Mouse (Mus musculus) hindlimb bud, embryonic 11.5 days (tissue): ENCODE results near the gene E130309D02Rik.

Experiments used
- DNase-seq: peaks from one replicate; pipeline ENCODE4 v3.0.0-alpha.2; 2012; ENCODE audit warnings: low read depth, low spot score; ENCODE audit errors: extremely low spot score

The E130309D02Rik gene

DNA sequence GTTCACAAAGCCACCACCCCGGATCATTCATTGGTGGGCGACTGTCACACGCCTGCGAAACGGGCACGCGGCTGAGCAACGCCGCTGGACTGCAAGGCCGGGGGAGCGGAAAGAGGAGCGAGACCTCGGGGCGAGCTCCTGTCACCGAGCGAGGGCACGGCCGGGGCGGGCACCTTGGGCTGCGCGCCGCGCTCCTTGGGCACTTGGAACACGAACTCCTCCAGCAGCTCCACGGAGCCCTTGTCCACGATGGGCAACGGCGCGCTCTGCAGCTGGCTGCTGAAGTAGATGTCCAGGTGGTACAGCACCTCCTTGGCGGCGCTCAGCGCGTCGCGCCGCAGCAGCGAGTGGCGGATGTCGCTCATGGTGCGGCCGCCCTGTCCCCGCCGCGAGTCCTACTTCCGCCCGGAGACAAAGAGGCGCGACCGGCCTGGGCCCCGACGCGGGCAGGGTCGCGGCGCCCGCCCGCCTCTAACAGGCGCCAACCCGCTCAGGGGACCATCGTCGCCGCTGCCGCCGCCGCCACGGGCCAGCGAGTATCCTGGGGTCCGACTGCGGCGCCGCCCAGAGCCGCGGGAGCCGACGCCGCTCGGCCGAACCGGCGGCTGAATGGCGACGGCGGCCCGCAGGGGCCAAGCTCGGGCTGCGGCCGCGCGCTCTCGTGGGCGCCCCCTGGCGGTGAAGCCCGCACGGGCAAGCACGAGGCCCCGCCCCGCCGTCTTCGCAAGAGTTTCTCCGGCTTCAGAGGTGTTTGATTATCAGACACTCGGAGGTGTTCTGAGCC, at the start of gene E130309D02Rik:
Gene E130309D02Rik, minus strand, starts transcription at position 631 of the 784 bp plus-strand sequence.
- DNase-seq = no peak

DNA sequence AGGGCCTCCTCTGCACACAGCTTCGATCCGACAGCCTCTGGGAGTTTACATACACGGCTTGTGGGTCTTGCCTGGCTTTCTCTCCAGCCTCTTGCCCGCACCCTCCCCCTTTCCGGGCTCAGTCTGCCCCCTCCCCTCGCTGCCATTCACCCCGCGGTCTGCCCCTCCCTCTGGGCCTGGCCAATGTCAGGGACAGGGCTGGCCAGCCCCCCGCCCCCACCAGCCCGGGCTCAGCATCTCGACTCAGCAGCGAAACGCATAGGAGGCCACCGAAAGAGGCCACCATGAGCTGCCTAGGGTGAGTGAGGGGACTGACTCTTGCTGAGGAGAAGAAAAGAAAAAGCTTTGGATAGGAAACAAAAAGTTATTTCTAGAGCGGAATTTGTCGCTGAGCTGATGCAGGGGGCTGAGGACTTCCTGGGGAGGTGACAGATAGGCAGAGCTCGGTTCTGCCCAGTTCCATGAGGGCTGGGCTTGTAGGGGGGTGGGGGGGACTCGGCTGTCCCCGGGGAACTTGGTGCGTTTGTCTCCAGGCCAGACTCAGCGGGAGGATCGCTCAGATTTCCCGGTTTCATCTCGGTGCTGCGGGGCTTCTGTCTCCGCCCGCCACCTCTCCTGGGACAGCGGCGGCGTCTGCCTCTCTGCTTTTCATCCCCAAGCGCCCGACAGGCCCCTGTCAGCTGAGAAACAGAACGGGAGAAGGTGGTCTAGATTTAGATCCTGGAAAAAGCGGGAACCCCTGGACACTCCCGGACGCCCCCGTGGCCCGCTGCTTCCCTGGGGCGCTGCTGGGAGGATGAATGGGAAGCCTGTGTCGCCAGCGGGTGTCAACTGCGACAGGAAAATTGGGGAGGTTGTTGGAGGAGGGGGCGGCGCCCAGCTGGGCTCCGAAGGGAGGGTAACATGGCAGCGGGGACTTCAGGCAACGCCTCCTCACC, 48.8 kb upstream of the E130309D02Rik start:
- DNase-seq = no peak

DNA sequence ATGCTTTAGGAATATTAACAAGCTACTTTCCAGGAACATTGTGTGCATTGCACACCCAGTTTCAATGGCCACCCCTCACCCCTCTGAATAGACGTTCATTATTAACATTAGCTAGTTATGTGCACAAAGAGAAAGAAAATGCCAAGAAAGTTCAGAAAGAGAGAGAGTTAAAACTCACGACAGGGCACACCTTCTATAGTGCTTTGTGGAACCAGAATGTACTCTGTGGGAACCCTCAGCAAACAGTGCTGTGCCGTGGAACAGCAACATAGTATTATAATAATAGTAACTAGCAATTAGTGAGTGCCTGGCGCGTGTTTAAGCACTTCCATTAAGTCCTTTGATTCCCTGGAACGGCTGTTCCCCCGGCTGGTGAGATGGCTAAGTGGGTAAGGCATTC, 46.3 kb upstream of the E130309D02Rik start:
- DNase-seq = no peak

DNA sequence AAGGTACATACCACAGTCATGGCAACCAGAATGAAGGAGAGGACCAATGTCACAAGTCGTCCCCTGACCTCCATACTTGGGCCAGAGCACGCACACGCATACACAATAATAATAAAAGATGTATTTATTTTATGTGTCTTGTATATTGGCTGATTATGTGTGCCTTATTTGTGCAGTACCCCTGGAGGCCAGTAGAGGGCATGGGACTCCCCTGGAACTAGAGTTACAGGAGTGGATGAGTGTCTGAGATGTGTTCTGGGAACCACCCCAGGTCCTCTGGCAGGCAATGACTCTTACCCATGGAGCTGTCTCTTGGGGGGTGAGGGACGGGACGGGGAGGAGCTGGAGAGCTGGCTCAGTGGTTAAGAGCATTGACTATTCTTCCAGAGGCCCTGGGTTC, 44.8 kb upstream of the E130309D02Rik start:
- DNase-seq = no peak

DNA sequence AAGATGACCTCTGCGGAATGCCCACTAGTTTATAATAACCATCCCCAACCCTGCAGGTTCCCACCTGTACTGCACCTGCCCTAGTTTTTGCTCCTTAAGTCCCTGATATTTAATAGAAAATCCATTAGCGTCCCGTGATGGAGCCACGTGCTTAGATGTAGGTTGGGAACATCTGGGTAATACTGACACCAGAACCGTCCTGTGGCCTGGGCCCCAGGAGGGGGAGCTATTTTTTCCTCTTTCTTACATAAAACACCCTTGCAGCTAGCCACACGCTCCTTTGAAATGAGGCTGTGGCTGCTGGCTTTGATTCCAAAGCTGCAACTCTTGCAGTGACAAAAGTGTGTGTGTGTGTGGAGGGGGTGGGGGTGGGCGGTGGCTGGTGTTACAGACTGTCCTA, 44.1 kb upstream of the E130309D02Rik start:
- no peak for DNase-seq

DNA sequence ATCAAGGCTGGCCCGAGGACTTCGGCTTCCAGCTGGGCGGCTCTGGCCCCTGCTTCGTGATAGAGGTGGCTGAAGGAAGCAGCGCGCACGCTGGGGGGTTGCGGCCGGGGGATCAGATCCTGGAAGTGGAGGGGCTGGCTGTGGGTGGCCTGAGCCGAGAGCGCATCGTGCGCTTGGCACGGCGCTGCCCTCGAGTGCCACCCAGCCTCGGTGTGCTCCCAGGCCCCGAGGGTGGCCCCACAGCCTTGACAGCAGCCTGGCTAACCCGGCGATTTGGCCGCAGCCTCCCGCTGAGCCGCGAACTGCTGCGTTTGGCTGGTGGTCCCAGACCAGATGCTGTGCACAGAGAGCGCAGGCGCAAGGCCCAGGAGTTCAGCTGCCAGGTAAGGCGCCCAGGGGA, 42.4 kb upstream of the E130309D02Rik start:
- DNase-seq = no peak

DNA sequence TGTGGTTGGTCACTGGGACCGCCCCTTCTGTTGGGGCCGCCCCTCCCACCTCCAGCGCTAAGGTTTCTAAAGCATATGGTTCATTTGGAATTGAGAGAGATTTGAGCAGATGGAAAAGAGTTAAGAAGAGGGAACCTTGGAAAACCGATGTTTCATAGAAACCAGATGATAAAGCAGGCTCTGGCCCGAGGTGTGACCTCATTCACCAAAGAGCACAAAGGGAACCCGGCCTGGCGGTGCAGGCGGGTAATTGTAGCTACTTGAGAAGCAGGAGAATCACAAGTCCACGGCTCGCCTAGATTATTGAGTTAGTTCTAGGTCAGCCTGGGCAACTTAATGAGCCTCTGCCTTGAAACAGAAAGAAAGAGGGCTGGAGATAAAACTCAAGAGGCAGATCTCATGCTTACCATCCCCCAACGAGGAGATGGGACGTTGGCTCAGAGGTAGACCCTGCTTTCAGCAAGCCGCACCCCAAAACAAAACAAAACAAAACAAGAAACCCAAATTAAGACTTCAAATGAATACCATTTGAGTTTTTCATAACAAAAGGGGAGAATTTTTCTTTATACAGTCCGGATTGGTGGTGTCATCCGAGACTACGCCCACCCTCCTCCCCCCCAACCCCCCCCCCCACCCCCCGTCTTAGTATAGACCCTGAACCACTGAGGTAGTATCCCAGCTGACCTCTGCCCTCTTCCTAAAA, 41.7 kb upstream of the E130309D02Rik start, which contains the start of gene Grid2ip:
Gene Grid2ip, plus strand, starts transcription at position 653 of the 703 bp plus-strand sequence.
- DNase-seq = no peak

DNA sequence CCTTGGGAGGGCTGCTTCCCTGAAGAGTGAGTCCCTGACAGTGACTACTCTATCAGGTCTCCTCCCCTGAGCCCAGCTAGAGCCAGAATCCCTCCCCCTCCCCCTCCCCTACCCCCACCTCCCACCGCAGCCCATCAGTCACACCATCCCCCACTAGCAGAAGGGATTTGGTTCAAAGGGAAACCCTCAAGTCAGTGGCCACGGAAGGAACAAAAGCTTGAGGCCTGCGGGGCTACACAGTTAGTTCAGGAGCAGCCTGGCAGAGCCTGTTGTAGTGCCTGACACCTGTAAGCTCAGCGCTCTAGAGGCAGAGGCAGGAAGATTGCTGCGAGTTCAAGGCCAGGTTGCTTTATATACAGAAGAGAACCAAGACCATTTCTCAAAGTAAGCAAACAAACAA, 40.9 kb upstream of the E130309D02Rik start:
- DNase-seq = no peak

DNA sequence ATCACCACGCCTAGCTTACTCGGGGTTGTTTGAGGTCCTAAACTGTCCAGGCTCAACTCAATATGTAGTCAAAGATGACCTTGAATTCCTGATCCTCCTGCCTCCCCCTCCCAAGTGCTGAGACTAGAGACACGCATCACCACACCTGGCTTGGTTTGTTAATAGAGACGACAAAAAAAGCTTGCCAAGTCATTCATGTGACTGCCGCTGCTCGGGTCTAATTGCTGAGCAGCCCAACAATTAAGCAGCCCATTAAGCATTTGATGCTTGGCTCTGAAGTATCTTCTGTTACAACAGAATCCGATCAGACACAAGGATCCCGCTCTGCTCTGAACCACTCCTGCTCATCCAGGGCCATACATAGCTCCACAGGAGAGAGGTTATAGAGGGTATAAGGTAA, 31.2 kb upstream of the E130309D02Rik start:
- DNase-seq = no peak

DNA sequence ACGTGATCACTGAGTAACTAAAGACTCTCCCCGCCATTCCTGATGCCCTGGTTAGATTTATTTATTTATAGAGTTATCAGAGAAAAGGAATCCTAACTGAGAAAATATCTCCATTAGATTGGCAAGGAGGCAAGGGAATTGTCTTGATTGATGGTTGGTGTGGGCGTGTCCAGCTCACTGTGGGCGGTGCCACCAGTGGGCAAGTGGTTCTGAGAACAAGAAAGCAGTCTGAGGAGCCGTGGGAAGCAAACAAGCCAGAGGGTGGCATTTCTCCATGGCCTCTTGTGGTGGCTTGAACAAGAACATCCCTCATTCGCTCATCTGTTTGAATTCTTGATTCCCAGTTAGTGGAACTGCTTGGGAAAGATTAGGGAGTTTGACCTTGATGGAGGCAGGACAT, 24.4 kb upstream of the E130309D02Rik start:
- DNase-seq = no peak

DNA sequence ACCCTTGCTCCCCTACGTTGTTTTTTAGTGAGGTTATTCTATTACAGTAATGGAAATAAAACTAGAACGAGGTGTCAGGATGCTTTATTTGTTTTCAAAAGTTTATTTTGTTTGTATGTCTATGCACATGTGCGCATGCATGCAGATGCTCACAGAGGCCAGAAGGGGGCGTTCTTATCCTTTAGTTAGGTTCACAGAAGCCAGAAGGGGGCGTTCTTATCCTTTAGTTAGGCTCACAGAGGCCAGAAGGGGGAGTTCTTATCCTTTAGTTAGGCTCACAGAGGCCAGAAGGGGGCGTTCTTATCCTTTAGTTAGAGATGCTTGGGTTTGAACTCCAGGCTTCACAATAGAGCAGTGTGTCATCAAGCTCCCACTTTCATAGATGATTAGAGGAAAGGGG, 21.4 kb upstream of the E130309D02Rik start:
- DNase-seq = no peak

DNA sequence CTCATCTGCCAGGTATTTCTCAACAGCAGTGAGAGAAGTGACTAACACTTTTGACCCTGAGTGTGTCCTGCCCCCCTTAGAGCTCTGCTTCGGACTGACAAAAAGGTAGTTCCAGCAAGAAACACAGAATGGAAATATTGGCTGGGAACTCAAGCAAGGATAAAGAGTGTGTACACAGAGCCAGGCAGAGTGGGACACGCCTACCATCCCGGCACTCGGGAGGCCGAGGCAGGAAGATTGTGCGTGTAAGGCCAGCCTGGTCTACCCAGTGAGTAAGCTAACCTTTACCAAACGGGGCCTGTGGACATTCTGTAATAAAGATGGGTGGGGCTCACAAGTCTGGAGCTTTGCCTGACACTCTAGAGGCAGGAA, 19.9 kb upstream of the E130309D02Rik start:
- DNase-seq = no peak

DNA sequence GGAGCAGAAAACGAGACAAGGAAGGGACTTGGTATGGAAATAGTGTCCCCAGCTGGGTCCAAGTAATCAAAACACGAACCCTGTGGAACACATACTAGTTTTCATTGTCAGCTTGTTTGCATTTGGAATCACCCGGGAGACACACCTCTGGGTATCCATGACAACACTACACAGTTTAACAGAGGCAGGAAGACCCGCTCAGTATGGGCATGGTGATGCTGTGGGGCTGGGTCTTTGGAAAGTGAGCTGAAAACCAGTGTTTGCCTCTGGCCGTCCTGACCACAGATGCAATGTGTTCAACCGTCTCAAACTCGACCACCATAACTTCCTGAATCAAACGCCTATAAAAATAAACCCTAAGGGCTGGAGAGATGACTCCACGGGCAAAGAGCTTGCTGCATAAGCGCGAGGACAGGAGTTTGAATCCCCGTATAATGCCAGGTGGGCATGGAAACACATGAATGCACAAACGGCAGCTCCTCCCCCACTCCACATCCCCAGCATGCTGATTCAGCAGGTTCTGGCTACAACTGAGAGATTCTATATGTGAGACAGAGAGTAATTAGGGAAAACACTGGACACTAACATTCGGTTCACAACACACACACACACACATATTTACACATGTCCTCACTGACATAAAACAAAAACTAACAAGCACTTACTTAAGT, 19.4 kb upstream of the E130309D02Rik start:
- no peak for DNase-seq

DNA sequence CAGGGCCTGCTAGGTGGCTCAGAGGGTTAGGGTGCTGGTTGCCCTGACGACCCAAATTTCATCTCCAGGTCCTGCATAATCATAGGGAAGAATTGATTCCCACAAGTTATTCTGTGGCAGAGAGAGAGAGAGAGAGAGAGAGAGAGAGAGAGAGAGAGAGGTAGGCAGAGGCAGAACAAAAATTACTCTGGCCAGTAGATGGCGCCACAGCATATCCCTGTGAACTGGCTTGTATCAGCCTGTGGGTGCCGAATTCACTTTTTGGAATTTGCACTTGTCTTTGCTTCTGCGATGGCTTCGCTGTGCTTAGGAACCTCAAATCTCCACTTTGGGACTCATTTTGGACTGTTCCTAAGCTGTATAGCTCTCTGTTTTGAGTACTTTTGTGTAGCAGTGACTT, 18.7 kb upstream of the E130309D02Rik start:
- DNase-seq = no peak

DNA sequence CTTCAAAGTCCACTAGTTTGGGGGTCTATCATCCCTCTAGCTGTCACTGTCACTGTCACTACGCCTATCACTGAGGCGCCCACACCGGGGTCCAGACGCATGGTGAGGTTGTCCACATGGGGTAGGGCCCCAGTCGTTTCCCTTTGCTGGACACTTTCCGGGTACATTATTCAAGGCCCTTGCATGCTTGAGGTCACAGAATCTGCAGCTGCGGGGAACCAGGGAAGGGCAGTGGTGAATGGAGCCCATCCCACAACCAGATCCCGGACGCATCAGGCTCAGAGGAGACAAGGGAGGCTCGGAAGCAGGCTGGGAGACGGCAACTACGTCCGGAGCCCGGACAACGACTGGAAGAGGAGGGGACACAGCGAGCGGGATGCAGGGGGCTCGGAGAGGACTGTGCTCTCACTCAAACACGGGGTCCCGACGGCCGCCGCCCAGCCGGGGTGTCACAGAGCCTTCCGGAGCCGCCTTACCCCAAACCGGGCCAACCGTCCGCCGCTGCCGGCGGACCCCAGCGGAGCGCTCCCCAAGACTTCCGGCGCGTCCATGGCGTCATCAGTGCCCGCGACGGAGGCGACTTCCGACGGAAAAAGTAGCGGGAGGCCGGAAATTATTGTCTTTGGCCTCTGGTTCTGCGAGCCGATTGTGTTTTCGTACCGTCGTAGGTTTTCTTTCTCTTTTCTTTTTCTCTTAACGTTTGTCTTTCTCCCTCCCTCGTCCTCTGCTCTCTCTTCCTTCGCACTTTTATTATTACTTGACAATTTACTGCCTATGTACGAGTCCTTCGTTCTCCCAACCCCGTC, 13.7 kb upstream of the E130309D02Rik start, which contains the start of gene Zdhhc4:
Gene Zdhhc4, minus strand, starts transcription at position 567 of the 806 bp plus-strand sequence.
- peak; percentile 52 for DNase-seq

DNA sequence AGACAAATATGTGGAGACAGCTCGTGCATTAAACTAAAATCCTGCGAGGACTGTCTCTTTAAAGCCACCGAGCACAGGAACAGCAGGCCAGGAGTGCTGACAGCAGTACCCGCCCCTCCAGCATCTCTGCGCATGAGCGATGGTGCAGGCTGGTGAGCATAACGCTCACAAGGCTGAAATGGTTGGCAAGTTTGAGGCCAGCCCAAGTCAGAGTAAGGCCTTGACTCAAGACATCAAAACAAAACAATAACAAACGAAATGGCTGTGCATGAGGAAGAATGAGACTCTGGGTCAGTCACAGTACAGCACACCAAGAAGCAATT, 2.1 kb upstream of the E130309D02Rik start:
- DNase-seq = no peak

DNA sequence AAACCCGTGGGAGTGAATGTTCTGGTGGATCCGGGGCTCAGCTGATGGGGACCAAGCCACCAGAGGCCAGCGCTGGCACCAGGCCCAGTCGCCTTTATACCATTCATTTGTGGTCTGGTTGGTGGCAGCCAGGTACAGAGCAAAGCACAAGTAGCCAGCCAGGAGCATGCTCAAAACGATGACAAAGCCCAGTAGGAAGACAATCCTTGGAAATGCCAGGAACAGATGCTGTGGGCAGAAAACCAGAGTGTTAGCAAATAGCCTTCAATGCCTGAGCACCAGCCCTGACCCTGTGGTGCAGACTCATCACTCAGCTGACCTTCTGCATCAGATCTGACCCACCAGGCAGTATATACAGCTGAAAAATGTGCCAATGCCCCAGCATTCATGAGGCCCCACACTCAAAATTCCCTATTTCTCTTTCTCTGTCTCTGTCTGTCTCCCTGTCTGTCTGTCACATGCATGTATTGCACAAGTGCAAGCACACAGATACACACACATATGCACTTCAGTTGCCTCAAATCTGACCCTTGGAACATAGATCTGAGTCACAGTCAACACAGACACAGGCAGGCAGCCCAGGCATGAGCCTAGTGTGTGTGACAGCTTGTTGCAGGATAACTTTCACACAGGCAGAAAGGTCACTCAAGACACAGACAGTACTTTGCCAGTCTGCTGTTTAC, 1.6 kb upstream of the E130309D02Rik start:
- no peak for DNase-seq

DNA sequence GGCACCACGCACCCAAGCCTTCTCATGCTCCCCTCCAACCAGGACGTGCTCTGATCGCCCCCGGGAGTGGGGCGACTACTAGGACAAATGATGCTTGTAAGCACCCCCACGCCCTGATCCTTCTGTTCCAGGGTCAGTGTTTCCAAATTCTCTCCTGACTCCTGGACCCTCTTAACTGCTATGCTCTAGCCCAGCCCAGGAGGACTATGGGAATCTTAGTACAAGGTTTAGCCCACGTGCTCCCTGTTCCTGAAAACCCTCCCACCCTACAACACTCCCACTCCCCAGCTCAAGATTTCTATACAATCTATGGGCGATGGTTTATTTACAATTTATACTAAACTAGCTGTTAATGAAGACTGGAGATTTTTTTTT, 341 bp upstream of the E130309D02Rik start:
- no peak for DNase-seq

DNA sequence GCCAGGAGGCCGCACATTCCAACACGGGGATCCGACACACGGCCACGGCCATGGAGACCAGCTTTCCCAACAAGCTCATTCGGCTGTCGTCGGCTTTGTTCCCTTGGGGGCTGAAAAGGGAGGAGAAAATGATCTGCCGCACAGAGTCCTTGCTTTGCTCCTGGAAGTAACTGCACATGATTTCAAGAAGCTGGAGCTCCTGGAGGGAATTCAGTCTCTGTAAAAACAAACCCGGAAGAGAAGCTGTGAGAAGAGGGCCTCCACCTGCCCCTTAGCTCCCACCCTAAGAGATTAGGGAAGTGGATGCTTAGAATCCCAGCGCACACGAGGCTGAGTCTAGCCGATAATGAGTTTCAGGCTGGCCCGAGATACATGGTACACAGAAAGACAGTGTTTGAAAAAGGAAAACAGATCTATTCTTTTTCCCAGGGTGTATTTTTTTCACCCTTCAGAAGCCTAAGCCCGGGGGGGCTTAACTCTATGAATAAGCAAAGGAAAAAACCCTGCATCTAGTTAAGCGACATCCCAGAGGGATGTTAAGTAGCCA, 904 bp downstream of the E130309D02Rik start:
- no peak for DNase-seq
